Mouse (Mus musculus) heart, adult 2 months (tissue): ENCODE results near the gene Upk3b.

Source experiments
- CTCF ChIP-seq: fragments of 200-600 bp; IDR thresholded peaks from 2 replicates; pipeline ENCODE4 v1.8.1; 2022; ENCODE audit warnings: antibody characterized with exemption, mild to moderate bottlenecking, moderate library complexity
- EP300 ChIP-seq: fragments of 200-500 bp; IDR thresholded peaks from 2 replicates; pipeline ENCODE4 v1.6.1; 2011; ENCODE audit warnings: low read depth, low read length, control low read depth; ENCODE audit not compliant: insufficient read depth
- POLR2A ChIP-seq: fragments of 200-500 bp; IDR thresholded peaks from 2 replicates; pipeline ENCODE4 v1.6.1; 2011; ENCODE audit warnings: mild to moderate bottlenecking, low read depth, low read length, control low read depth; ENCODE audit not compliant: insufficient read depth

- TF ChIP-seq CTCF: no peak
- no peak for TF ChIP-seq POLR2A
- no peak for TF ChIP-seq EP300
Measured at GRCm38 (mm10) chr5:136002325-136002724, 36.0 kb upstream of the Upk3b start.
